In genomic region chr8:122330446-122331133, GRCm38 (mm10) we compare ENCODE assay signal across 10 mouse cellular contexts. TPM values are rescaled to one million over a fixed set of nuclear protein-coding genes. Genes with fewer than 3 reads are reported as not detected.
A peak's percentile ranks its signal among the peaks of the same experiment; 100 is the strongest.
DNase-seq lines count a peak whose midpoint lies in the region; ATAC-seq and TF ChIP-seq lines count a peak whose summit lies in the region.
"Had no signal": no experiment of that assay in that cellular context is flagged by ENCODE, and none has a peak within 500 bp of the region (broad histone marks: within the 10 kb centered on the region; RNA-seq: fewer than 3 reads in every experiment).

No protein-coding gene starts in this region.

- TF ChIP-seq CTCF in kidney, postnatal 0 days (IDR thresholded peaks at IDR 0.05; ENCODE audit: low read depth) = no peak
- no peak for TF ChIP-seq CTCF in heart, postnatal 0 days (IDR thresholded peaks at IDR 0.05; ENCODE audit: low read depth)

- H3K36me3 ChIP-seq in kidney, postnatal 0 days (ENCODE audit: insufficient read depth, low read length) = 0 out of 2 replicates have a peak, but pooled peaks cover 6% of the 10 kb centered on the region
- peaks cover 17% of the 10 kb centered on the region for H3K36me3 ChIP-seq in embryonic facial prominence, embryonic 13.5 days
- peaks cover 29% of the 10 kb centered on the region for H3K36me3 ChIP-seq in heart, postnatal 0 days (replicated peaks; ENCODE audit: control insufficient read depth, insufficient read depth, low read length)
- no peaks in the 10 kb centered on the region for H3K36me3 ChIP-seq in midbrain, embryonic 12.5 days

- no peak overlapping the region for H3K4me2 ChIP-seq in kidney, postnatal 0 days (ENCODE audit: low read length)
- no peak overlapping the region for H3K4me2 ChIP-seq in embryonic facial prominence, embryonic 13.5 days
- H3K4me2 ChIP-seq in heart, postnatal 0 days (ENCODE audit: low read depth, low read length) = no peak overlapping the region
- no peak overlapping the region for H3K4me2 ChIP-seq in midbrain, embryonic 12.5 days (replicated peaks)

- no peak for ATAC-seq in kidney, postnatal 0 days (replicated peaks; ENCODE audit: low FRiP score, low read depth)
- no peak for ATAC-seq in embryonic facial prominence, embryonic 13.5 days (ENCODE audit: insufficient number of reproducible peaks, insufficient read depth, low FRiP score, low TSS enrichment, low read depth)
- peak; percentile 28; the same call in 1 of the 2 replicates for ATAC-seq in heart, postnatal 0 days (ENCODE audit: insufficient read depth, low read depth)
- ATAC-seq in midbrain, embryonic 12.5 days (ENCODE audit: low FRiP score, low read depth) = no peak

- H3K27ac ChIP-seq in kidney, postnatal 0 days = peak overlapping the region; percentile 37; the same call in 1 of the 2 replicates
- H3K27ac ChIP-seq in embryonic facial prominence, embryonic 13.5 days = peak overlapping the region; percentile 23; the same call in 1 of the 2 replicates
- peak overlapping the region; percentile 62 for H3K27ac ChIP-seq in heart, postnatal 0 days (ENCODE audit: low read depth)
- peak overlapping the region; percentile 66 for H3K27ac ChIP-seq in midbrain, embryonic 12.5 days (replicated peaks)

- H3K4me3 ChIP-seq in kidney, postnatal 0 days (replicated peaks; ENCODE audit: low read depth, low read length) = no peak overlapping the region
- no peak overlapping the region for H3K4me3 ChIP-seq in embryonic facial prominence, embryonic 13.5 days
- no peak overlapping the region for H3K4me3 ChIP-seq in heart, postnatal 0 days (ENCODE audit: low read depth, low read length)
- no peak overlapping the region for H3K4me3 ChIP-seq in midbrain, embryonic 12.5 days

- no peaks in the 10 kb centered on the region for H3K27me3 ChIP-seq in kidney, postnatal 0 days (ENCODE audit: insufficient read depth, low read length)
- peaks cover 17% of the 10 kb centered on the region for H3K27me3 ChIP-seq in embryonic facial prominence, embryonic 13.5 days
- no peaks in the 10 kb centered on the region for H3K27me3 ChIP-seq in heart, postnatal 0 days (ENCODE audit: control insufficient read depth, insufficient read depth, low read length)
- H3K27me3 ChIP-seq in midbrain, embryonic 12.5 days = peaks cover 22% of the 10 kb centered on the region

- no peaks in the 10 kb centered on the region for H3K9me3 ChIP-seq in kidney, postnatal 0 days (replicated peaks; ENCODE audit: low read length)
- no peaks in the 10 kb centered on the region for H3K9me3 ChIP-seq in embryonic facial prominence, embryonic 13.5 days
- no peaks in the 10 kb centered on the region for H3K9me3 ChIP-seq in heart, postnatal 0 days (replicated peaks; ENCODE audit: control insufficient read depth, low read length)
- H3K9me3 ChIP-seq in midbrain, embryonic 12.5 days = no peaks in the 10 kb centered on the region

- H3K9ac ChIP-seq in kidney, postnatal 0 days (ENCODE audit: low read depth, low read length) = 0 out of 2 replicates have a peak overlapping the region, but pooled peaks have one; percentile 23
- no peak overlapping the region for H3K9ac ChIP-seq in embryonic facial prominence, embryonic 13.5 days
- H3K9ac ChIP-seq in heart, postnatal 0 days (replicated peaks; ENCODE audit: low read depth, low read length) = no peak overlapping the region; the same call in 1 of the 2 replicates
- H3K9ac ChIP-seq in midbrain, embryonic 12.5 days (replicated peaks) = 0 out of 2 replicates have a peak overlapping the region, but pooled peaks have one; percentile 16

- DNase-seq in kidney, postnatal 0 days (ENCODE audit: low spot score) = no peak
- DNase-seq in kidney, postnatal 25 days = no peak
- peak; percentile 46 for DNase-seq in heart, postnatal 0 days (ENCODE audit: low spot score)
- no peak for DNase-seq in thymus, postnatal 10 days (ENCODE audit: low spot score in 2 of 2)
- no peak for DNase-seq in gastrocnemius, postnatal 25 days
- DNase-seq: right cerebral cortex, postnatal 4 days had no signal

- peaks cover 13% of the 10 kb centered on the region; the same call in 1 of the 2 replicates for H3K4me1 ChIP-seq in kidney, postnatal 0 days (replicated peaks; ENCODE audit: insufficient read depth, low read length)
- peaks cover 20% of the 10 kb centered on the region for H3K4me1 ChIP-seq in embryonic facial prominence, embryonic 13.5 days
- H3K4me1 ChIP-seq in heart, postnatal 0 days (ENCODE audit: control insufficient read depth, insufficient read depth) = peaks cover 21% of the 10 kb centered on the region
- H3K4me1 ChIP-seq in midbrain, embryonic 12.5 days = peaks cover 27% of the 10 kb centered on the region

- WGBS in kidney, postnatal 0 days = 68% methylated on average over 12 of the region's 12 CpGs
- 78% methylated on average over 12 of the region's 12 CpGs for WGBS in embryonic facial prominence, embryonic 13.5 days
- 46% methylated on average over 12 of the region's 12 CpGs for WGBS in heart, postnatal 0 days
- 72% methylated on average over 12 of the region's 12 CpGs for WGBS in midbrain, embryonic 12.5 days

- no peak for TF ChIP-seq EP300 in heart, postnatal 0 days (IDR thresholded peaks at IDR 0.05; ENCODE audit: low read depth)

RNA-seq across cellular contexts. Expression of gene Trhr2, which starts 30.0 kb away (rescaled TPM):
- not detected in 2 replicates for polyA plus RNA-seq in kidney, postnatal 0 days (2015; fragmentation: Nextera tagmentation; extraction: Ambion mirVana)
- polyA plus RNA-seq in embryonic facial prominence, embryonic 13.5 days (2015; fragmentation: Nextera tagmentation; extraction: Ambion mirVana) = 0.26 and 0.66 TPM in 2 replicates
- total RNA-seq in heart, postnatal 0 days (2014; rRNA removed; ENCODE audit: low replicate concordance) = not detected in 2 replicates
- not detected in 2 replicates for polyA plus RNA-seq in heart, postnatal 0 days (2015; fragmentation: Nextera tagmentation; extraction: Ambion mirVana)
- not detected in 2 replicates for polyA plus RNA-seq in midbrain, embryonic 12.5 days (2016; fragmentation: Nextera tagmentation; extraction: Ambion mirVana)
- not detected for total RNA-seq in gastrocnemius, postnatal 25 days (2021)
- total RNA-seq: adrenal gland, postnatal 36 days; gastrocnemius, postnatal 14 days had no signal

RNA-seq across cellular contexts. Expression of gene Zc3h18, which starts 45.8 kb away (rescaled TPM):
- 33.7 and 35.1 TPM in 2 replicates for polyA plus RNA-seq in kidney, postnatal 0 days (2015; fragmentation: Nextera tagmentation; extraction: Ambion mirVana)
- 54.8 and 59.1 TPM in 2 replicates for polyA plus RNA-seq in embryonic facial prominence, embryonic 13.5 days (2015; fragmentation: Nextera tagmentation; extraction: Ambion mirVana)
- total RNA-seq in heart, postnatal 0 days (2014; rRNA removed; ENCODE audit: low replicate concordance) = 8.4 and 23.1 TPM in 2 replicates
- polyA plus RNA-seq in heart, postnatal 0 days (2015; fragmentation: Nextera tagmentation; extraction: Ambion mirVana) = 13.9 and 14.4 TPM in 2 replicates
- polyA plus RNA-seq in midbrain, embryonic 12.5 days (2016; fragmentation: Nextera tagmentation; extraction: Ambion mirVana) = 68.3 and 74.0 TPM in 2 replicates
- total RNA-seq in gastrocnemius, postnatal 25 days (2021) = 10 to 100 TPM; 18.1 to 21.0 TPM

RNA-seq across cellular contexts. Expression of gene Zfpm1, which starts 48.6 kb away (rescaled TPM):
- polyA plus RNA-seq in kidney, postnatal 0 days (2015; fragmentation: Nextera tagmentation; extraction: Ambion mirVana) = 1.4 and 2.3 TPM in 2 replicates
- polyA plus RNA-seq in embryonic facial prominence, embryonic 13.5 days (2015; fragmentation: Nextera tagmentation; extraction: Ambion mirVana) = 1.7 and 1.8 TPM in 2 replicates
- total RNA-seq in heart, postnatal 0 days (2014; rRNA removed; ENCODE audit: low replicate concordance) = 28.4 and 45.3 TPM in 2 replicates
- 2.3 and 2.5 TPM in 2 replicates for polyA plus RNA-seq in heart, postnatal 0 days (2015; fragmentation: Nextera tagmentation; extraction: Ambion mirVana)
- polyA plus RNA-seq in midbrain, embryonic 12.5 days (2016; fragmentation: Nextera tagmentation; extraction: Ambion mirVana) = 3.0 TPM in 2 replicates
- 1 to 10 TPM; 8.5 to 8.8 TPM for total RNA-seq in gastrocnemius, postnatal 25 days (2021)

Comparison
In these comparisons a context has a peak if more than half of its experiments do, and no peak if none do; other contexts are left out.
1. H3K9ac ChIP-seq: peak in kidney, postnatal 0 days (single experiment) and midbrain, embryonic 12.5 days (single experiment); none in embryonic facial prominence, embryonic 13.5 days (single experiment) and heart, postnatal 0 days (single experiment).
2. Peak in every context shown above with its lines, with median percentiles within 50 percentile points of each other: H3K27ac ChIP-seq.